ENCODE assay signal across 8 mouse cellular contexts in genomic region chr4:124861283-124862188, GRCm38 (mm10). TPM values are rescaled to one million over a fixed set of nuclear protein-coding genes. Genes with fewer than 3 reads are reported as not detected.
DNase-seq lines count a peak whose midpoint lies in the region; ATAC-seq and TF ChIP-seq lines count a peak whose summit lies in the region.

TSS of gene Maneal (minus strand) at chr4:124862171.

- no peak within 1 kb of the TSS for H3K9ac ChIP-seq in heart, embryonic 15.5 days
- peak within 1 kb of the TSS; percentile 35; the same call in 1 of the 2 replicates for H3K9ac ChIP-seq in embryonic facial prominence, embryonic 15.5 days
- H3K9ac ChIP-seq in neural tube, embryonic 12.5 days, result peak within 1 kb of the TSS; percentile 85

- H3K27me3 ChIP-seq in heart, embryonic 15.5 days, result peaks cover 37% of the 10 kb centered on the region
- no peaks in the 10 kb centered on the region for H3K27me3 ChIP-seq in G1E (ENCODE audit: insufficient read depth, low read length)
- peaks cover 28% of the 10 kb centered on the region for H3K27me3 ChIP-seq in embryonic facial prominence, embryonic 15.5 days
- no peaks in the 10 kb centered on the region; the same call in 1 of the 2 replicates for H3K27me3 ChIP-seq in neural tube, embryonic 12.5 days (replicated peaks)

- H3K27ac ChIP-seq in heart, embryonic 15.5 days, result no peak within 1 kb of the TSS
- no peak within 1 kb of the TSS for H3K27ac ChIP-seq in embryonic facial prominence, embryonic 15.5 days (replicated peaks)
- H3K27ac ChIP-seq in neural tube, embryonic 12.5 days, result peak within 1 kb of the TSS; percentile 42; the same call in 1 of the 2 replicates

- DNase-seq in heart, postnatal 36 days, result no peak
- DNase-seq in G1E (ENCODE audit: low spot score), result no peak
- no peak for DNase-seq in left cerebral cortex, adult 8-10 months (ENCODE audit: low spot score in 2 of 2)
- no peak for DNase-seq in adrenal gland, postnatal 4 days (ENCODE audit: low spot score in 2 of 2)
- DNase-seq in kidney, adult 18-20 months, result no peak

- peak within 1 kb of the TSS; percentile 48 for H3K4me3 ChIP-seq in heart, embryonic 15.5 days
- peak within 1 kb of the TSS; percentile 4; the same call in 1 of the 2 replicates for H3K4me3 ChIP-seq in G1E (ENCODE audit: low read depth, low read length)
- peak within 1 kb of the TSS; percentile 53 for H3K4me3 ChIP-seq in embryonic facial prominence, embryonic 15.5 days (replicated peaks)
- H3K4me3 ChIP-seq in neural tube, embryonic 12.5 days, result peak within 1 kb of the TSS; percentile 69

- no peaks in the 10 kb centered on the region for H3K9me3 ChIP-seq in heart, embryonic 15.5 days (replicated peaks)
- peaks cover 16% of the 10 kb centered on the region for H3K9me3 ChIP-seq in G1E (replicated peaks)
- no peaks in the 10 kb centered on the region for H3K9me3 ChIP-seq in embryonic facial prominence, embryonic 15.5 days (replicated peaks)
- no peaks in the 10 kb centered on the region for H3K9me3 ChIP-seq in neural tube, embryonic 12.5 days

- WGBS in heart, embryonic 15.5 days, result 5% methylated on average over 43 of the region's 77 CpGs
- 2% methylated on average over 77 of the region's 77 CpGs for WGBS in embryonic facial prominence, embryonic 15.5 days
- WGBS in neural tube, embryonic 12.5 days, result 2% methylated on average over 74 of the region's 77 CpGs

- TF ChIP-seq CTCF in G1E (IDR thresholded peaks at IDR 0.05; ENCODE audit: low read depth, low read length), result no peak

- H3K4me1 ChIP-seq in heart, embryonic 15.5 days (replicated peaks), result peaks cover 13% of the 10 kb centered on the region
- no peaks in the 10 kb centered on the region for H3K4me1 ChIP-seq in G1E (ENCODE audit: insufficient read depth, low read depth, low read length)
- H3K4me1 ChIP-seq in embryonic facial prominence, embryonic 15.5 days, result peaks cover 18% of the 10 kb centered on the region
- peaks cover 23% of the 10 kb centered on the region; the same call in 1 of the 2 replicates for H3K4me1 ChIP-seq in neural tube, embryonic 12.5 days

- intact Hi-C loops in heart, postnatal 36 days (cut with DNase I), result no loop called here

- no peaks in the 10 kb centered on the region; the same call in 1 of the 2 replicates for H3K36me3 ChIP-seq in heart, embryonic 15.5 days
- H3K36me3 ChIP-seq in G1E (replicated peaks), result peaks cover 24% of the 10 kb centered on the region
- H3K36me3 ChIP-seq in embryonic facial prominence, embryonic 15.5 days, result peaks cover 8% of the 10 kb centered on the region; the same call in 1 of the 2 replicates
- peaks cover 14% of the 10 kb centered on the region for H3K36me3 ChIP-seq in neural tube, embryonic 12.5 days

- ATAC-seq in heart, embryonic 15.5 days (replicated peaks; ENCODE audit: insufficient number of reproducible peaks, insufficient read depth, low FRiP score, low read depth), result peak; percentile 47
- ATAC-seq in G1E (ENCODE audit: extremely low read depth, insufficient number of reproducible peaks, low FRiP score, poor library complexity, severe bottlenecking), result no peak
- ATAC-seq in embryonic facial prominence, embryonic 15.5 days (ENCODE audit: insufficient number of reproducible peaks, low FRiP score, low TSS enrichment, low read depth), result no peak
- peak; percentile 51 for ATAC-seq in neural tube, embryonic 12.5 days (ENCODE audit: low FRiP score, low read depth)

- H3K4me2 ChIP-seq in heart, embryonic 15.5 days, result peak within 1 kb of the TSS; percentile 80
- peak within 1 kb of the TSS; percentile 83 for H3K4me2 ChIP-seq in embryonic facial prominence, embryonic 15.5 days (replicated peaks)
- H3K4me2 ChIP-seq in neural tube, embryonic 12.5 days (replicated peaks), result peak within 1 kb of the TSS; percentile 73

RNA-seq across cellular contexts. Expression of gene Maneal, which starts in this region (rescaled TPM):
- 0.16 TPM in 1 of 2 replicates, not detected in the other for polyA plus RNA-seq in heart, embryonic 15.5 days (2015; fragmentation: Nextera tagmentation; extraction: Ambion mirVana)
- total RNA-seq in heart, postnatal 36 days (2021), result under 1 TPM; 0.14 to 0.22 TPM
- total RNA-seq in G1E (2014; fragmentation: Nextera tagmentation) (not detected in 2 replicates), G1E (2017) (0.06 and 0.33 TPM in 2 replicates)
- not detected in 2 replicates for polyA plus RNA-seq in G1E (2012)
- polyA plus RNA-seq in embryonic facial prominence, embryonic 15.5 days (2015; fragmentation: Nextera tagmentation; extraction: Ambion mirVana), result 1.2 and 1.5 TPM in 2 replicates
- total RNA-seq in left cerebral cortex, adult 8-10 months (2022), result 10 to 100 TPM; 53.2 to 61.4 (median 57.1) TPM
- 8.2 and 10.3 TPM in 2 replicates for polyA plus RNA-seq in neural tube, embryonic 12.5 days (2016; fragmentation: Nextera tagmentation; extraction: Ambion mirVana)
- total RNA-seq in adrenal gland, postnatal 4 days (2021), result 1 to 10 TPM; 7.3 to 7.6 TPM

Comparison
In these comparisons a context has a peak if more than half of its experiments do, and no peak if none do; other contexts are left out.
1. RNA of gene Maneal (total RNA-seq): 53.2 to 61.4 TPM in left cerebral cortex, adult 8-10 months; 7.3 to 7.6 TPM in adrenal gland, postnatal 4 days, 0.06 to 0.33 TPM in G1E and 0.14 to 0.22 TPM in heart, postnatal 36 days; every median in the first group is over 4 times any median in the second.
2. Peak in ATAC-seq, H3K4me3 ChIP-seq and H3K4me2 ChIP-seq in heart, embryonic 15.5 days; RNA of the gene not detected or under 1 TPM.
3. H3K4me3 ChIP-seq: peak in every context shown above with its lines; median percentile 69 in neural tube, embryonic 12.5 days; 53 in embryonic facial prominence, embryonic 15.5 days; 48 in heart, embryonic 15.5 days; 4 in G1E.
4. Peak in every context shown above with its lines, with median percentiles within 50 percentile points of each other: H3K4me2 ChIP-seq.